Mouse (Mus musculus) heart, embryonic 15.5 days (tissue): ENCODE measurements around the gene Rfx7. TPM values are rescaled to one million over a fixed set of nuclear protein-coding genes. Genes with fewer than 3 reads are reported as not detected.
"Not testable (repeated sequence)": the region's sequence is repeated elsewhere in the genome, so short reads cannot be mapped to it uniquely, and the experiment has no call there.

Experiments
- ATAC-seq: fragments of 200-750 bp; cut with Nextera tagmentation; replicated peaks from 2 replicates; pipeline ENCODE4 v1.8.0; 2017; ENCODE audit warnings: low read depth, moderate TSS enrichment; ENCODE audit not compliant: insufficient number of reproducible peaks, insufficient read depth, low FRiP score
- H3K27ac ChIP-seq: fragments of 300-500 bp; sonication (generic); 2 replicates; pipeline ENCODE4 v1.5.1; 2015; ENCODE audit warnings: mild to moderate bottlenecking, inconsistent platforms
- H3K27me3 ChIP-seq: fragments of 300-500 bp; sonication (generic); 2 replicates; pipeline ENCODE4 v1.6.1; 2015; ENCODE audit warnings: inconsistent platforms
- H3K36me3 ChIP-seq: fragments of 300-500 bp; sonication (generic); 2 replicates; pipeline ENCODE4 v1.6.1; 2015; ENCODE audit warnings: mild to moderate bottlenecking, inconsistent platforms
- H3K4me1 ChIP-seq: fragments of 300-500 bp; sonication (generic); replicated peaks from 2 replicates; pipeline ENCODE4 v1.6.1; 2015; ENCODE audit warnings: inconsistent platforms
- H3K4me2 ChIP-seq: fragments of 300-500 bp; sonication (generic); 2 replicates; pipeline ENCODE4 v1.6.1; 2015; ENCODE audit warnings: inconsistent platforms, mild to moderate bottlenecking, moderate library complexity
- H3K4me3 ChIP-seq: fragments of 300-500 bp; sonication (generic); 2 replicates; pipeline ENCODE4 v1.5.1; 2015; ENCODE audit warnings: mild to moderate bottlenecking, inconsistent platforms
- H3K9ac ChIP-seq: fragments of 300-500 bp; sonication (generic); 2 replicates; pipeline ENCODE4 v1.6.1; 2015; ENCODE audit warnings: mild to moderate bottlenecking, inconsistent platforms
- H3K9me3 ChIP-seq: fragments of 300-500 bp; sonication (generic); replicated peaks from 2 replicates; pipeline ENCODE4 v1.6.1; 2016; ENCODE audit warnings: inconsistent platforms
- WGBS: fragments of 180-500 bp; shearing (Covaris S2); methylation state at CpG from one replicate; pipeline ENCODE4 v1.1.7; 2015; ENCODE audit warnings: mixed read lengths; 5-methylcytosine and 5-hydroxymethylcytosine counted together
- polyA plus RNA-seq: library from polyadenylated mRNA; unstranded; fragments of >200 nt; fragmentation: Nextera tagmentation; extraction: Ambion mirVana; gene quantifications from 2 replicates; pipeline ENCODE4 v1.2.1, GENCODE M21; 2015

Gene Rfx7
- polyA plus RNA-seq, 1 experiment from 2014 or later: 6.2 TPM

- Histone ChIP-seq H3K27ac (peak overlapping the region; percentile 98), H3K4me2 (peak overlapping the region; percentile 70), H3K9me3 (no peaks in the 10 kb centered on the region), H3K4me3 (peak overlapping the region; percentile 48), H3K9ac (peak overlapping the region; percentile 60; the same call in 1 of the 2 replicates), H3K36me3 (no peaks in the 10 kb centered on the region), H3K27me3 (no peaks in the 10 kb centered on the region), H3K4me1 (peaks cover 39% of the 10 kb centered on the region)
- ATAC-seq: no peak
- WGBS: 49% methylated on average over 6 of the region's 6 CpGs
These were observed 109.1 kb downstream of the Rfx7 start for GRCm38 (mm10) chr9:72641093-72641680.

GRCm38 (mm10) chr9:72642756-72643447, 110.9 kb downstream of the Rfx7 start:
- not testable (repeated sequence) for H3K4me2 ChIP-seq, H3K4me3 ChIP-seq, H3K27ac ChIP-seq, H3K9me3 ChIP-seq, H3K27me3 ChIP-seq, ATAC-seq, H3K36me3 ChIP-seq, H3K9ac ChIP-seq
- peaks cover 39% of the 10 kb centered on the region for H3K4me1 ChIP-seq
- 82% methylated on average over 4 of the region's 4 CpGs for WGBS

- Histone ChIP-seq H3K4me3 (no peak overlapping the region), H3K9me3 (no peaks in the 10 kb centered on the region), H3K36me3 (no peaks in the 10 kb centered on the region), H3K4me1 (peaks cover 39% of the 10 kb centered on the region), H3K9ac (no peak overlapping the region), H3K4me2 (no peak overlapping the region), H3K27ac (peak overlapping the region; percentile 67), H3K27me3 (no peaks in the 10 kb centered on the region)
- WGBS: 81% methylated on average over 6 of the region's 6 CpGs
- no peak for ATAC-seq
These were observed 111.8 kb downstream of the Rfx7 start for GRCm38 (mm10) chr9:72643651-72644417.

- Histone ChIP-seq H3K36me3 (no peaks in the 10 kb centered on the region), H3K4me2 (no peak overlapping the region), H3K27ac (peak overlapping the region; percentile 67), H3K4me3 (no peak overlapping the region), H3K9me3 (no peaks in the 10 kb centered on the region), H3K4me1 (peaks cover 31% of the 10 kb centered on the region), H3K9ac (no peak overlapping the region), H3K27me3 (no peaks in the 10 kb centered on the region)
- 50% methylated on average over 6 of the region's 6 CpGs for WGBS
- no peak for ATAC-seq
These were observed 112.5 kb downstream of the Rfx7 start for GRCm38 (mm10) chr9:72644418-72645110.

GRCm38 (mm10) chr9:72649781-72650180, 117.7 kb downstream of the Rfx7 start:
- Histone ChIP-seq H3K9me3 (no peaks in the 10 kb centered on the region), H3K36me3 (no peaks in the 10 kb centered on the region), H3K27ac (no peak overlapping the region), H3K4me3 (no peak overlapping the region), H3K4me2 (no peak overlapping the region), H3K27me3 (no peaks in the 10 kb centered on the region), H3K9ac (no peak overlapping the region), H3K4me1 (peaks cover 22% of the 10 kb centered on the region)
- WGBS: 45% methylated on average over 2 of the region's 2 CpGs
- ATAC-seq: no peak

- Histone ChIP-seq H3K36me3 (no peaks in the 10 kb centered on the region), H3K9me3 (no peaks in the 10 kb centered on the region), H3K4me3 (0 out of 2 replicates have a peak overlapping the region, but pooled peaks have one; percentile 4), H3K27me3 (no peaks in the 10 kb centered on the region), H3K9ac (no peak overlapping the region), H3K4me2 (peak overlapping the region; percentile 25), H3K27ac (peak overlapping the region; percentile 69), H3K4me1 (peaks cover 40% of the 10 kb centered on the region)
- ATAC-seq: peak; percentile 72; the same call in 1 of the 2 replicates
- WGBS: 21% methylated on average over 8 of the region's 8 CpGs
These were observed 120.9 kb downstream of the Rfx7 start for GRCm38 (mm10) chr9:72652961-72653360.

- no peaks in the 10 kb centered on the region for H3K27me3 ChIP-seq
- H3K36me3 ChIP-seq: no peaks in the 10 kb centered on the region
- H3K4me3 ChIP-seq: no peak overlapping the region
- WGBS: 44% methylated on average over 4 of the region's 4 CpGs
- no peak overlapping the region for H3K9ac ChIP-seq
- no peaks in the 10 kb centered on the region for H3K9me3 ChIP-seq
- peaks cover 40% of the 10 kb centered on the region for H3K4me1 ChIP-seq
- H3K4me2 ChIP-seq: no peak overlapping the region
- no peak for ATAC-seq
- H3K27ac ChIP-seq: peak overlapping the region; percentile 69
These were observed 121.5 kb downstream of the Rfx7 start for GRCm38 (mm10) chr9:72653533-72653932.

GRCm38 (mm10) chr9:72654593-72655242, 122.7 kb downstream of the Rfx7 start:
- no peak overlapping the region for H3K27ac ChIP-seq

GRCm38 (mm10) chr9:72655602-72656001, 123.6 kb downstream of the Rfx7 start:
- WGBS: 41% methylated on average over 5 of the region's 5 CpGs
- Histone ChIP-seq H3K9me3 (no peaks in the 10 kb centered on the region), H3K4me3 (no peak overlapping the region), H3K4me1 (peaks cover 40% of the 10 kb centered on the region), H3K36me3 (no peaks in the 10 kb centered on the region), H3K4me2 (no peak overlapping the region), H3K9ac (no peak overlapping the region), H3K27ac (peak overlapping the region; percentile 17; the same call in 1 of the 2 replicates), H3K27me3 (no peaks in the 10 kb centered on the region)
- ATAC-seq: peak; percentile 36; the same call in 1 of the 2 replicates

More at GRCm38 (mm10) chr9:72654593-72655242, 122.7 kb downstream of the Rfx7 start:
- no peak overlapping the region for H3K4me3 ChIP-seq
- no peak; the same call in 1 of the 2 replicates for ATAC-seq
- no peak overlapping the region for H3K9ac ChIP-seq
- WGBS: 61% methylated on average over 6 of the region's 6 CpGs
- peaks cover 40% of the 10 kb centered on the region for H3K4me1 ChIP-seq
- H3K36me3 ChIP-seq: no peaks in the 10 kb centered on the region
- no peak overlapping the region for H3K4me2 ChIP-seq
- H3K27me3 ChIP-seq: no peaks in the 10 kb centered on the region
- no peaks in the 10 kb centered on the region for H3K9me3 ChIP-seq

- H3K27me3 ChIP-seq: no peaks in the 10 kb centered on the region
- WGBS: 70% methylated on average over 4 of the region's 4 CpGs
These were observed 124.5 kb downstream of the Rfx7 start for GRCm38 (mm10) chr9:72656491-72656890.

More at GRCm38 (mm10) chr9:72656491-72656890, 124.5 kb downstream of the Rfx7 start:
- Histone ChIP-seq H3K9me3 (no peaks in the 10 kb centered on the region), H3K27ac (peak overlapping the region; percentile 46), H3K4me3 (no peak overlapping the region), H3K4me1 (peaks cover 40% of the 10 kb centered on the region), H3K4me2 (no peak overlapping the region), H3K36me3 (no peaks in the 10 kb centered on the region), H3K9ac (no peak overlapping the region)
- no peak for ATAC-seq
